Mouse (Mus musculus) neutrophil, adult 5-6 weeks (primary cell): ENCODE measurements around the gene Zbtb7b. TPM values are rescaled to one million over a fixed set of nuclear protein-coding genes. Genes with fewer than 3 reads are reported as not detected.
A peak's percentile ranks its signal among the peaks of the same experiment; 100 is the strongest.

ENCODE experiments used
- ATAC-seq: fragments of 151-379, 151-347 bp; 2 replicates; pipeline ENCODE4 v1.8.0; 2017; ENCODE audit warnings: mild to moderate bottlenecking, moderate TSS enrichment; ENCODE audit not compliant: insufficient number of reproducible peaks, poor library complexity, low FRiP score, severe bottlenecking; ENCODE audit errors: extremely low read depth
- total RNA-seq: library from RNA; stranded (forward); fragments of 200-1000 nt; gene quantifications from 2 replicates; pipeline ENCODE4 v1.2.3, GENCODE M21; 2017

The Zbtb7b gene
- total RNA-seq, 1 experiment from 2014 or later, result 90.9 TPM

DNA sequence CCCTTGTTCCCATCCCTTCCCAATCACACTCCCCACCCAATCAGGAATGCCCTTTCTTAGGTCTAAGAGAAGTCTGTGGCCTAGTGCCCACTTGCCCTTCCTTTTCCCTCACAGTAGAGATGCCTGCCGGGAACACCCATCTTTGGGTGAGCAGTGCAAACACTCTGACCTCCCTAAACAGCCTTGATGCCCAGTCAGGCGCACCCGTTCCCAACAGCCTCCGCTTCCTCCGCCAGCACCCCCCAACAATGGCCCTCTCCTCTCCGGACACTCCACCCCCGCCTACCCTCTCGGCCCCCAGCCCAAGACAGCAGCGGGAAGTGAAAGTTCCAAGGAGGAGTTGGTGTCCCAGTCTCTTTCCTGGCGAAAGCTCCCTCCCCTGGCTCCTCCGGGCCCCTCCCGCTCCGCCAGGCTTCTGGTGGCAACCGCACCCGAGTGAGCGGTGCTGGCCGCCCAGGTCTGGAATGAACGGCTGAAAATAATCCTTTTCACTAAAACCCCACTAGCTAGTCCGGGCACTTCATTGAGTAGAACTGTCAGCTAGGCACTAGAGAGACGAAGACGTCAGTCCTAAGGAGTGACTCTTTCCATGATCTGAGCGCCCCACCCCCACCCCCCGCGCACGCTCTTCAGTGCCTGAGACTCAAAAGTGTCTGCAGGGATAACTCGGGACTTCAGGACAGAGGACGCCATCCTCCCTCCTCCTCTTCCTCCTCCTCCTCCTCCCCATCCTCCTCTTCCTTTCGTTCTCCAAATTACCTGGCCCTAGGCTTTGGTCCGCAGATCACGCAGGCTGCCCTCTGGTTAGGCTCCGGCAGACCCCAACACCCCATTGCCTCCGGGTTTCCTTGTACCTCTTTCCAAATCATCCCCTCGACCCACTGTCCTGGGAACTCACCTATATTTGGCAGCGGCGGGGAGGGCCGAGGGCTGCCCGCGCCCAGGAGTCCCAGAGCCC lies 45.4 kb downstream of the Zbtb7b start:
- ATAC-seq, result no peak

DNA sequence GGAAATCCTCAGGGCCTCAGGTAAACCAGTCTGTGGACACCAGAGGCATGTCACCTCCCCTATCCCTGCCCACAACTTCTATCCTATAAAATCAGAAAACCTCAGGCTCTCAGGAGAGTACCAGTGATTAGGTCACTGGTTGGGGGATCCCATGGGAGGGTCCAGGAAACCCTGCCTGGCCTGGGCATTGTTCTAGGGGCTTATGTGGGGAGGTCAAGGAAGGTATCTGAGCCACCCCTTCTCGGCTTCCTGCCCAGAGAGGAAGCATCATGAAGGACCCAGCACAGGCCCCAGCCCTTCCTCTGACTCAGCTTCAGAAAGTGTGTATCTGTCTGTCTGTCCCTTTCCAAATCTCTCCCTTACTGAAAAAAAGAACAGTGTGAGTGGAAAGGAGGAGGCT lies 46.7 kb downstream of the Zbtb7b start:
- no peak for ATAC-seq

DNA sequence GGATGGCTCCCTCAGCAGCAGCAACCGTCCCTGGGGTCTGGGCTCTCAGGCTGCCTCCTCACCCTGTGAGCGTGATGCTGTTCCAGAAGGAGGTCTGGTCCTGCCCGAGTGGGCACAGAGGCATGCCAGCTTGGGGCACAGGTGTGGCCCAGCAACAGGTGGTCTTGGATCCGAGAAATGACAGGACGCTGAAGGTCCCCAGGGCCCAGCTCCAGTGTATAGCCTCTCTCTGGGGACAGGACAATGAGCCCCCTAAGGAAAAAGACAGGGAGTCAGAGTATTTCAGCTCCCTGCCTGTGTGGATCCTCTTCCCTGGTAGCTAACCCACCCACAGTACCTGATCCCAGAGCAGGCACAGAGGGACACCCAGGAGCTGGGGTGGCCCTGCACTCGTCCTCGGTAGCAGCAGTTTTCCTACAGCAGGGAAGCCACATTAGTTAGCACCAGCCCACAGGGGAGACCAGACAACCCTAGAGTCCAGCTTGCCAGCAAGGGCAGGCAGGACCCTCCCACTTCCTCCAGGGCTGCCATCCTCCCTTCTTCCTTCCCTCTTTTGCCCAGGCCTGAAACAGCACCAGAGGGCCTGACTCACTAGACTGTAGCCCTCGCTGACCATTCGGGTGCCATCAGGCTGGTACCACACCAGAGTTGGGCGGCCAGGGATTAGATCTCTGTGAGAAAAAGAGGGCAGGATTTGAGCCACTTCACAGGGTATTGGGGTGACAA lies 47.6 kb downstream of the Zbtb7b start:
- no peak for ATAC-seq

DNA sequence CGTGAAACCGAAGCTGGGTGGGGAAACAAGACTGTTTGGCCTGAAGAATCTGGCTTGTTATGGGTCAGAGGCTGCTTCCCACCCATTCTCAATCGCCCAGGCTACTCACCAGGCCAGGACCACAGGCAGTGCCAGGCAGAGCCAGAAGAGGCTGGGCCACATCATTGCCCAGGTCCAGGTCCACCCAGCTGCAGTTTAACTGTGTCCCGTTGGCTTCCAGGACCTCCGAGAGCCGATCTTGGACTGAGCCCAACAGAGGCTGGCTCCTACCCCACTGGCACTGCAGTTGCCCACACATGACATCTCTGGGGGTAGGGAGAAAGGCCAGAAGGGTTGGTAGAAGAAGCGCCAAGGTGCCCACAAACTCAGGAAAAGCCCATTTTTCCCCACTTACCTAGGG lies 51.3 kb downstream of the Zbtb7b start:
- ATAC-seq, result no peak

DNA sequence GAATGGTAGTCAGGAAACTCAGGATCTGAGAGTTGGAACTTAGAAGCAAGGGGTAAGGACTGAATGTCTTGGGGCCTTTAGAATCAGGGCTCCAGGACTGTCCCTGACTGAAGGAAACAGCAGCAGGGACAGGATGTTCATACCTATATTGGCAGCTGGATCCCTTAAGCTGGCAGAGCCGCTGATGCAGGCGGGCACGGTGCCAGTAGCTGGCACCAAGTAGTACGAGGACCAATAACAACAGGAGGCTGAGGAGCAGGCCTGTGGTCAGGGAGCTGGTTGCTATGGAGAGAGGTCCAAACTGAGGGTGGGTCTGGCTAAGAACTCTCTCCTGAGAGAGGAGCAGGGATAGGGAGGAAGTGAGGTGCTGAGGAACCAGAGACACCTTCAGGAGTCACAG lies 52.8 kb downstream of the Zbtb7b start:
- no peak for ATAC-seq

DNA sequence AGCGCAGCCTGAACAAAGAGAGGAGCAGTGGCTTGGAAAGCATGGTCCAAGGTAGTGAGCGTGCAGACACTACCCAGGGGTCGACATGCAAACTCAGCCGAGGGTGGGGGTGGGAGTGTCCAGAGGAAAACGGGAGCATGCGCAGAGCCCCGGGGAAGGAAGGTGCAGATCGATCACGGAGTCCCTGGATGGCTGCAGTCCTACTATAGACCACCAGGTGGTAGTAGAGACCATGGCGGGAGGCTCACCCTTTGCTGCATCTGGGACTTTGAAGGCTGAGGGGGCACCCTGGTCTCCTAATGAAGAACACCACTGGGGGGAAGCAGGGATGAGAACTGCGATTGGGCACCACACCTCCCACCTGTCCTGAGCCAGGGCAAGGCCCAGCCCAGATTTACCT lies 54.1 kb downstream of the Zbtb7b start:
- peak; percentile 52; the same call in 1 of the 2 replicates for ATAC-seq

DNA sequence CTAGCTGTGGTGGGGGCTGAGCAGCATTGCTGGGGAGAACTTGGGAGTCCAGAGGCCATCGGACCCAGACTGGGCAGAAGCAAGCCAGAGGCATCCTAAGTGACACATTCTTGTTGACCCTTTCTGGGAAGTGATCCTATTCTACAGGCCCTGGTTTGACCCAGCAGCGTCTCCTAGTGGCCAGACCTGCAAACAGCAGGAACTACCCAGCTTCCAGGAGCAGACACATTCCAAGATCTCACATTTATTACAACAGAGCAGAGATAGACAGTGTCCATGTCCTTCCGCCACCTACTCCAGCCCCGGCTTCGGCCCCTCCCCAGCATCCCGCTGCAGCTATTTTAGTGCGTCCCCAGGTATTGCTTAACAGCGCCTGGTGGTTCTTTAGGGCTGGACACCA lies 55.2 kb downstream of the Zbtb7b start:
- ATAC-seq, result no peak

DNA sequence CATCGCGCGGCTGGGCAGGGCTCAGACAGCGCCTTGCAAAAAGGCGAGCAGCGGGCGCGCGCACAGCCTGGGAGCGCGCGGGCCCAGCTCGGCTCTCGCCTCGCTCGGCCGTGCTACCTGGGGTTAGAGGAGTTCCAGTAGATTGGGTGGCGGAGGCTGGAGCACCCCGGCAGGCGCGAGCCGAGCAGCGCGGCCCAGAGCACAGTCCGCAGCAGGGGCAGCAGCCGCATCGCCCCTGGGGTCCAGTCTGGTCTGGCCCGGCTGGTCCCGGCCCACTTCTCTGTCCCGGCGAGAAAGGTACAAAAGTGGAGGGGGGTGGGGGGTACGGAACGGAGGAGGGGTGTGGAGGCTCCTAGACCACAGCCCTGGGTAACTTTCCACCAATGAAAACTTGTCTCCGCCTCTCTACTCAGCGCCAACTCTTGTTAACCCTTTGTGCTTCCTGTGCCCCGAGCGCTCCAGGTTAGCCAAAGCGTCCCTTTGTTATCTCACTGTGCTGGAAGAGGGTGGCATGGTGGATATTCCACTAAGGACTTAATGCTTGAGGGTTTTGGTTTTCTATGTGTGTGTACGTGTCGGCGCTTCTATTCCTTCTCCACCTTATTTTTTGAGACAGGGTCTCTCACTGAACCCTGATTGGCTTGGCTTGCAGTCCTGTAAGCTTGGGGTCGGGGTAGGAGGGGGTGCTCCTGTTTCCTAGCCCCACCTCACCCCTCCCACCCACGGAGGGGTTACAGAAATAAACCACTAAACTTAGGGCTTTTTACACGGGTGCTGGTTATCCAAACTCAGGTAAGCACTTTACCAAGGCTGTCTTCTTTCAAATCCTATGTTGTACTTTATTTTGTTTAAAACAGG lies 56.6 kb downstream of the Zbtb7b start, which contains the start of gene Efna4:
Efna4 (minus strand) TSS at position 308 of the 858 bp plus-strand sequence.
- ATAC-seq, result no peak

DNA sequence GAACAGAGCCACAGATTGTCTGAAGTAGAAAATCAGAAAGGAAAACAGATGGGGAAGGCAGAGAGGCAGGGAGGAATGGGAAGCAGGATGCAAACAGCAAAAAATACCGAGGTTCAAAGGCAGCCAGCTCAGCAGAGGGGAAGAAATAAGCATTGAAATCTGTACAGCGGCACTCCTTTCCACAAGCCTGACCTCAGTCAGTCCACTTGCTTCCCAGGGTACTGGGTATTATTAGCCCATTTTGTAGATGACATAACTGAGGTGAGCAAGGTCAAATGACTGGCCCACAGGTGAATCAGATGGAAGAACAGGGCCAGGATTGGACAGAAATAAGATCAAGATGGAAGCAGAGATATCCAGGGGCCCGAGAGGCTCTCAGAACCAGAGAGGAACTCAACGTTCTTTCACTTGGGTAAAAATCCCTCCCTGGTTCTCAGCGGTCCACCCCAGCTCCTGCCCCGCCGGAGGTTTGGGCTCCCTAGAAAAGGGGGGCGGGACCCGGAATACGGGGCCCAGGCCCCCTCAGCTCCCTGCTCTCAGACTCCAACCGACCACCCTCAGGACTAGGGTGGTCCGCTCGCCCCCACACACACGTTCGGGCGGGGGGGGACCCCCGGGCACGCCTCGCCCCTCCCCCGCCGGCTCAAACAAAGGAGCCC lies 57.4 kb downstream of the Zbtb7b start:
- ATAC-seq, result no peak

DNA sequence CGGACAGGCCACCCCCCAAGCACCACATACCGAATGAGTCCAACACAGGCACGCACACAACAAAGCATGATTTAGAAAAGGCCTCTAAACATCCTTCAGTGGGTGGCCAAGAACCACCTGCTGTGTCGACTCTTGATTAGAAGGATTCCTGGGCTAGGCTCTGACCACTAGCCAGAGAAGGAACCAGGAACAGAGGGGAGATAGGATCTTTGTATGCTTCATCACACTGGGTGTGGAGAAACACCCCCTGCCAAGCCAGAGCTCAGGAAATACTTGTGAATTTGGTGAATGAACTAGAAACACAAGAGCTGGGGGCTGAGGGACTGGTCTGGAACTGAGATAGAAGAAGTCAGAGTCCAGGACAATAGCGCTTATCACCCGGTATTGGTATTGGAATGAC lies 58.0 kb downstream of the Zbtb7b start:
- ATAC-seq, result no peak

DNA sequence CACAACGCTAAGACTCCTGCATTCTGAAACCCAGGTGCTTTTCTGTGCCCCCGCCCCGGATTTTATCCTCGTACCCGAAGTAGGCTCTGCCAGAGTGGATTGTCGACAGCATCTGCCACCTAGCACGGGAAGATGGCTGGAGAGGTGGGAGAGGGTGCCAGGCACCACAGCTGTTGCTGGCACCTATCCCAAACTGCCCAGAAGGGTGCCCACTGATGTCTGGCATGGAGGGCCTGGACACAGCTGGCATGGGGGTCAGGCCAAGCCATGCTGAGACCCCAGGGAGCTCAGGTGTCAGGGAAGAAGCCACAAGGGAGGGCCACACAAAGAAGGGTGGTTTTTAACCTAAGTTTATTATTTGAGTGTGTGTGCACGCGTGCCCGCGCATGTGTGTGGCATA lies 61.5 kb downstream of the Zbtb7b start:
- ATAC-seq, result no peak

DNA sequence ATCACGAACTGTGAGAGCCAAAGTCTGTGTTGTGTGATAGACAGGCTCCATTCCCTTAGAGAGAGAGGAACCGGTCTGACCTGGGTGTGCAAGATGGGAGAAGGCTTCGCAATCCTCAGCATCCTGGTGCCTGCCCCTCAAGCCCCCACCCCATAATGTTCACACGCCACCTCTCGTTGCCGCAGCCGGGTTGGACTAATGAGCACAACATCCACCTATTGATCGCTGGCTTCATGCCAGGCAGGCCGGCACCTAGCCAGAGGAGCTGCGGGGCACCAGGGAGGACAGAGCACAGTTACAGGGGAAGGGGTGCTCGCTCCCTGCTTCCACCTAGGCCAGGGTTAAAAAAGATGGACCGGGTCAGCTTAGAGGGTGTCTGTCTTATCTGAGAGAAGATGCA lies 62.1 kb downstream of the Zbtb7b start:
- ATAC-seq, result no peak

DNA sequence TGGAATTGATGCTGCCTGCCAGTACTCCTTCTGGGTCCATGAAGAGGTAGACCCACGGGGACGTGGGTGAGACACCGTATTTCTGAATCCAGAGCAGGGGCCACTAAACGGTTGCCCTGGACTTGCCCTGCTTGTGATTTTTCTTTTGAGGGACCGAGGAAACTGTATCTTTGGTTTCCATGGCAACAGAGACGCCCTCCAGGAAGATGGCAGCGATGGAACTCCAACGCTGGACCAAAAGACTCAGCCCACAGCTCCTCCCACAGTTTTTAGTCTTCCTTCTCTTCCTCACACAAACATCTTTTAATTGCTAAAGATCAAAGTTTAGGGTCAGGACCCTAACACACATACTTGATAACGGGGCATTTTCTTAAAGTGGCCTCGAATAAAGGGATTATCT lies 62.6 kb downstream of the Zbtb7b start:
- no peak for ATAC-seq

DNA sequence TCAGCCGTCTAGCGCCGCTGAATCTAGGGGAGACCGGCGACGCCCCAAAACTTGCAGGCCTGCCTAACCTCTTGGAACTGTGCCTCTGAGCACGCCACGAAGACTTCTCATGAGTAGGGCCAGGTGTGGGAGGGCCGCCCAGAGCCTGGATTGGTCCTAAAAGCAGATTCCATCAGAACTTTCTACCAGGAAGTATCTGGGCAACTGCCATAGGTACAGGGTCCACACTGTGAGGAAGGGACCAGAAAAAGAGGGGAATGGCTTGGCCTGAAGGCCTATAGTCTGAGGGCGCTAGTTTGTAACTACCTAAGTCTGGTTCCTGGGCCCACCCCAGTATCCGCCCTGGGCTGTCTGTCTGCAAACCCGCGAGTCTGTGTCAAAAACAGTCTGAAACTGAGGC lies 63.0 kb downstream of the Zbtb7b start:
- ATAC-seq, result no peak

DNA sequence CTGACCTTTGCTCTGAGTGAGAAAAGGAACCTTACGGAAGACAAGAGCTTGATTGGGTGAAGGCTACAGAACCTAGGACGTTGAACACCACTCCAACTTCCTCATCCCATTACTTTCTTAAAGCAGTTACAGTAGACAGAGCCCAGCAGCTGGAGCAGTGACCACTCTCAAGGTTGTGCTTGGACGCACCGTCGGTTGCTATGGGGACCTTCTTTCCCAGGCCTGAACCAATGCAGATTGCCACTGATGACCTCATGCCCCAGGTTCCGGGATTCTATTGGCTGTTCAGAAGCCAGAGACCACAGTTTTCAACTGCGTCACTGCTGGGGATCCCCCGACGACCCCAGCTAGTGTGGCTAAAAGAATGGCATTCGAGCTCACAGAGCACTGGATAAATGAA lies 63.6 kb downstream of the Zbtb7b start:
- no peak for ATAC-seq

DNA sequence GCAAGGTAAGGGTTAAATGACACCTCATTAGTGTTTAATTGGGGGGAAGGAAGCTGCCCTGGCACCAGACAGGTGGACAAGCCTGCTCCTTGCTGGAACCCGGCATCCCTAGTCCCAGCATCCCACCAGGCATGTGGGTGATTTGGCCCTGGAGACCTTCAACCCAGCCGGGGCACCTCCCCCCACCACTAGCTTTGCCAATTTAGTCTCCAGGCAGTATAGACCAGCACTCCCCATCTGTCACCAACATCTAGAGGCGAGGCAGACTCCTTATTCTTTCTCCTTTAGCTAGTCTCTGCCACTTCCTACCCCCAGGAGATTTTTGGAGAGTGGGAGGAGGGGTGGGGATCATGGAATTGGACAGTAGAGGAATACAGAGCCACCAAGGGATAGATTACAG lies 64.2 kb downstream of the Zbtb7b start:
- ATAC-seq, result no peak

DNA sequence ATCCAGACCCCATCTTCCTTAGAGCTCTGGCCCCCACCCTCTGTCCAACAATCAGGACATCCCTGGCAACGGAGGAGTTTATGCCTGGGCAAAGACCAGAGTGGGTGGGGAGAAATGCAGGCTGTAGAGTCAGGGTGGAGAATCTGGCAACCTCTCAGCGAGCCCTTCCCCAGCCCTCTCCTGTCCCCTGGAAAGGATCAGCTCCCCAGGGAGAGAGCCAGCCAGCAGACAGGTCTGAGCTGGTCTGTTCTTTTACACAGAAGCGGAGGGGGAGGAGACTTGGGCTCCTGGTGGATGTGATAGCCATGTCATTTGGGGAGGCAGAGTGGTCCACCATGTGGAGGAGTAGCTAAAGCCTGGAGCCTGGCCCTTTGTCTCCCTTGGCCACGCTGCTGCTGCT lies 66.0 kb downstream of the Zbtb7b start:
- ATAC-seq, result no peak
